Mouse (Mus musculus) limb, embryonic 14.5 days (tissue): Measurements from ENCODE around the gene Skint3. TPM values are rescaled to one million over a fixed set of nuclear protein-coding genes. Genes with fewer than 3 reads are reported as not detected.

Source experiments
- ATAC-seq: fragments of 200-750 bp; cut with Nextera tagmentation; 2 replicates; pipeline ENCODE4 v1.8.0; 2017; ENCODE audit warnings: low read depth, moderate number of reproducible peaks, moderate TSS enrichment; ENCODE audit not compliant: low FRiP score
- DNase-seq: peaks from one replicate; pipeline ENCODE4 v3.0.0-alpha.2; 2015; ENCODE audit warnings: low spot score
- H3K27ac ChIP-seq: fragments of 300-500 bp; sonication (generic); replicated peaks from 2 replicates; pipeline ENCODE4 v1.5.1; 2014; ENCODE audit warnings: low read depth, mild to moderate bottlenecking, low read length, moderate library complexity, mixed read lengths
- H3K27me3 ChIP-seq: fragments of 300-500 bp; sonication (generic); 2 replicates; pipeline ENCODE4 v1.6.1; 2014; ENCODE audit warnings: low read length, mixed read lengths; ENCODE audit not compliant: control insufficient read depth, insufficient read depth
- H3K36me3 ChIP-seq: fragments of 300-500 bp; sonication (generic); 2 replicates; pipeline ENCODE4 v1.6.1; 2014; ENCODE audit warnings: mild to moderate bottlenecking, low read length, moderate library complexity, mixed read lengths; ENCODE audit not compliant: control insufficient read depth, insufficient read depth
- H3K4me1 ChIP-seq: fragments of 300-500 bp; sonication (generic); 2 replicates; pipeline ENCODE4 v1.6.1; 2014; ENCODE audit warnings: antibody characterized with exemption, low read length, mixed read lengths; ENCODE audit not compliant: control insufficient read depth, insufficient read depth
- H3K4me2 ChIP-seq: fragments of 300-500 bp; sonication (generic); replicated peaks from 2 replicates; pipeline ENCODE4 v1.6.1; 2014; ENCODE audit warnings: low read depth, mild to moderate bottlenecking, low read length, moderate library complexity; ENCODE audit not compliant: severe bottlenecking
- H3K4me3 ChIP-seq: fragments of 300-500 bp; sonication (generic); replicated peaks from 2 replicates; pipeline ENCODE4 v1.5.1; 2014; ENCODE audit warnings: low read length
- H3K9ac ChIP-seq: fragments of 300-500 bp; sonication (generic); 2 replicates; pipeline ENCODE4 v1.6.1; 2014; ENCODE audit warnings: mild to moderate bottlenecking, low read depth, low read length, moderate library complexity; ENCODE audit not compliant: severe bottlenecking
- H3K9me3 ChIP-seq: fragments of 300-500 bp; sonication (generic); 2 replicates; pipeline ENCODE4 v1.6.1; 2016; ENCODE audit warnings: low read length; ENCODE audit not compliant: control insufficient read depth
- POLR2A ChIP-seq: fragments of 200-500 bp; IDR thresholded peaks from 2 replicates; pipeline ENCODE4 v1.8.0; 2012; ENCODE audit warnings: inconsistent platforms, mild to moderate bottlenecking, moderate library complexity, borderline replicate concordance; ENCODE audit not compliant: insufficient read depth, insufficient read length; ENCODE audit errors: extremely low read depth
- WGBS: fragments of 180-500 bp; shearing (Covaris S2); extraction: QIAGEN DNeasy Blood & Tissue Kit; methylation state at CpG from one replicate; pipeline ENCODE4 v1.1.7; 2014; 5-methylcytosine and 5-hydroxymethylcytosine counted together
- polyA plus RNA-seq, 2 experiments: library from polyadenylated mRNA; depleted of rRNA in 1 of 2; stranded (reverse) in 1 of 2; unstranded in 1 of 2; fragments of >200 nt; fragmentation: Nextera tagmentation in 1 of 2; extraction: Ambion mirVana in 1 of 2; gene quantifications; 2 replicates each; pipeline versions ENCODE4 v1.2.1 to v1.2.3; 2012 to 2014

Gene Skint3
- polyA plus RNA-seq (2012; rRNA removed) = 0.03 TPM in 1 of 2 replicates, not detected in the other
- polyA plus RNA-seq (2014; fragmentation: Nextera tagmentation; extraction: Ambion mirVana) = not detected in 2 replicates

DNA sequence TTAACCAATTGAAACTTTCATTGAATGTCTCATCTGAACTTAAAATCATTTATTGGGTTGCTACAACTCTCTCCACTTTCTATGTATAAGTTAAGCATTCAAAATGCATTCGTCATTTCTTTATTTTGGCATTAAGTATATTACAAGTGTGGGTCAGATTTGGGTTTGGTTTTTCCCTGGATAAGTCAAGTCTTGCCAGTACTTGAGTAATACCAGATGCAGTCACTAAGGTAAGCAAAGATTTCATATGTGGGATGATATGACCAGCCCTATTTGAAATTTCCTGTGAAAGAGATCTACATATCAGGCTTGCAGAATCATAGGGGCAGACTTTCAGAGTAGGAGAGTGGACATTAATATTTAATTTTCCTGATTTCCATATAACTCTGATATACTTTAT lies at the start of gene Skint3:
Skint3 (plus strand) TSS at position 301 of the 400 bp plus-strand sequence.
- ATAC-seq (no peak), DNase-seq (no peak)
- H3K36me3 ChIP-seq = no peaks in the 10 kb centered on the region
- 83% methylated on average over 1 of the region's 1 CpGs for WGBS
- no peaks in the 10 kb centered on the region for H3K9me3 ChIP-seq
- no peak within 1 kb of the TSS for H3K27ac ChIP-seq
- no peaks in the 10 kb centered on the region for H3K4me1 ChIP-seq
- no peak within 1 kb of the TSS for H3K4me2 ChIP-seq
- H3K9ac ChIP-seq = no peak within 1 kb of the TSS
- no peak within 1 kb of the TSS for H3K4me3 ChIP-seq
- TF ChIP-seq POLR2A = no peak
- H3K27me3 ChIP-seq = no peaks in the 10 kb centered on the region

DNA sequence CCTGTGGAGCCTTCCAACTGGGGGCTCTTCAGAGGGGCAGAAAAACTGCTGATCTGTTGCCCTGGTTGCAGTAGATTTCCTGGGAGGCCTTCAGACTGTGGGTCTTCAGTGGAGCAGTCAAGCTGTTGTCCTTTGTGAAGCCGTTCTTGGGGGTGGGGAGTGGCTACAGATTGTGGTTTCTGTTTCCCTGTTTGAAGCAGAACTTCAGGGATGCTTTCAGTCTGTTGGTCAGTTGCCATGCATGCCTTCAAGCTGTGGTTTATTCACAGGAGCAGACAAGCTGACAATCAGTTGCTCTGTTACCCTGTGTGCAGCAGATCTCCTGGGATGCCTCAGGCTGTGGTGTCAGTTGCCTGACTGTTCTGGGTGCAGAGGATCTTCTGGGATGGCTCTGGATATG lies 11.4 kb downstream of the Skint3 start:
- no peaks in the 10 kb centered on the region for H3K36me3 ChIP-seq
- H3K9me3 ChIP-seq = peaks cover 4% of the 10 kb centered on the region; the same call in 1 of the 2 replicates
- 52% methylated on average over 1 of the region's 1 CpGs for WGBS
- H3K4me1 ChIP-seq = no peaks in the 10 kb centered on the region
- no peak overlapping the region for H3K9ac ChIP-seq
- no peak for TF ChIP-seq POLR2A
- no peak overlapping the region for H3K27ac ChIP-seq
- no peaks in the 10 kb centered on the region for H3K27me3 ChIP-seq
- ATAC-seq (no peak), DNase-seq (no peak)
- H3K4me3 ChIP-seq = no peak overlapping the region
- H3K4me2 ChIP-seq = no peak overlapping the region

DNA sequence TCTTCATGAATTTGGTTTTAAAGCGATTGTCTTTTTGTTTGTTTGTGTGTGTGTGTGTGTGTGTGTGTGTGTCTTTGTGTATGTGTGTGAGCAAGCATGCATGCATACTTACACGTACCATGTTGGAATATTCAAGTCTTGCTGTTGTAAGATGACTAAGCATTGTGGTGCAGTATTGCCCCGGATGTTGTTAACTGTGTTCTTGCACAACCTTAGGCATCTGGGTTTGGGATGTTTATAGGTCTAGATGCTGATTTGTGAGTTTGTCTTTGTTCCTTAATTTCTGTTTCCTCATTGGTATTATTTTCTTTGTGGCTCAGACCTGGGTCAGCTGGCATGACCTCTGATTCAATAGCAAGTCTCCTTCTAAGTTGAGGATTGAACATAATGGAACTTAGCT lies 11.9 kb downstream of the Skint3 start:
- Histone ChIP-seq H3K36me3 (no peaks in the 10 kb centered on the region), H3K9me3 (peaks cover 4% of the 10 kb centered on the region), H3K9ac (no peak overlapping the region), H3K4me3 (no peak overlapping the region), H3K4me1 (no peaks in the 10 kb centered on the region), H3K4me2 (no peak overlapping the region), H3K27me3 (no peaks in the 10 kb centered on the region), H3K27ac (no peak overlapping the region)
- 96% methylated on average over 3 of the region's 3 CpGs for WGBS
- ATAC-seq = no peak
- no peak for TF ChIP-seq POLR2A
- DNase-seq = no peak

DNA sequence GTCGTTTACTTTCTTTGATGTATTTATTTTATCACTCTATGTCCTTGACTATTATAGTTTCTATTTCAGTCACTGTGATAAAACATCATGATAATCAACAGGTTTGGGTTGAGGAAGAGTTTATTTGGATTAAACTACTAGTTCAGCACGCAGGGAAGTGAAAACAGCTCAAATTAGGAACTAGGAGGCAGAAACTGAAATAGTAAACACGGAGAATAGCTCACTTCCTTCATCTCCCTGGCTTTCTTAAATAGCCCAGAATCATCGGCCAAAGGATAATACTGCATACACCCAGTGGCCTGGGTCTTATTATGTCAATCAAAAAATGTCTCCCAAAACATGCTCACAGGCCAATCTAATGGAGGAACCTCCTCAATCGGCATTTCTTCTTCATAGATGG lies 24.0 kb downstream of the Skint3 start:
- no peak for TF ChIP-seq POLR2A
- Histone ChIP-seq H3K4me1 (no peaks in the 10 kb centered on the region), H3K36me3 (no peaks in the 10 kb centered on the region), H3K4me2 (no peak overlapping the region), H3K9me3 (no peaks in the 10 kb centered on the region; the same call in 1 of the 2 replicates), H3K9ac (no peak overlapping the region), H3K27ac (no peak overlapping the region), H3K27me3 (no peaks in the 10 kb centered on the region), H3K4me3 (no peak overlapping the region)
- DNase-seq = no peak
- WGBS = 71% methylated on average over 5 of the region's 5 CpGs
- no peak for ATAC-seq

DNA sequence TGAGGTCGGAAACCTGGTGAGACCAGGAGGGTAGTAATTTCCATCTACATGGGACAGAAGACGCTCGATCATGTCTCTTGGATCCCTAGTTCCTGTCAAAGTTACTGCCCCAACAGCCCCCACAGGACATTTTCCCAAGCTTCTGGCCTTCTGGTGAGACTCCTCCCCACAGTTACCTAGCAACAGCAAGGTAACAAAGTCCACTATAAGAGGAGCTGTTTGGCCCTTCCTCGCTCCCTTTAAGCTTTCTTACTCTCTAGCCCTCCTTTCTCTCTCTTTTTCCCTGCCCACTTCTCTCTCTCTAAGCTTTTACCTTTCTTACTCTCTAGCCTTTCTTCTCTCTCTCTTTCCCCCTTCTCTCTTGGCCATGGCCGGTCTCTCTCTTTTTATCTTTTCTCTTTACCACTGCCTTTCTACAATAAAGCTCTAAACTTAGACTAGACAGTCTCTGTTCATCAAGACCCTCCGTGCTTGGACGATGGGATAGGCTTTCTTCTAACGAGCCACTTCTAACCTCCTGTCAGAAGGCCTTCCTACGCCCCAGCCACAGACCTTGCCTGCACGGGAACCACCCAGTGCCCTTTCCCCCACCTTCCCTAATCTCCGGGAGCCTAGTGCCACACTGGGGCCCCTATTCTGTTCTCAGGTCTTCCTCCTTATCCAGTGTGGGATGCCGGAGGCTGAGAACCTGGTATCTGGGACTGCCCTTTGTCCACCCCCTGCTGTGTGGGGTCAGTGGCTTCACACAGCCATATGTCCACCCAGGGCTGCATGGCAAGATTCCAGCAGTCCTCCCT lies 55.3 kb downstream of the Skint3 start:
- no peak for ATAC-seq
- H3K36me3 ChIP-seq = no peaks in the 10 kb centered on the region
- H3K4me3 ChIP-seq = no peak overlapping the region
- no peak for TF ChIP-seq POLR2A
- 80% methylated on average over 12 of the region's 12 CpGs for WGBS
- no peak overlapping the region for H3K9ac ChIP-seq
- 0 out of 2 replicates have a peak, but pooled peaks cover 4% of the 10 kb centered on the region for H3K9me3 ChIP-seq
- H3K4me2 ChIP-seq = no peak overlapping the region
- no peaks in the 10 kb centered on the region for H3K27me3 ChIP-seq
- DNase-seq = no peak
- no peak overlapping the region for H3K27ac ChIP-seq
- H3K4me1 ChIP-seq = no peaks in the 10 kb centered on the region
